Mouse (Mus musculus) thymus, postnatal 10 days (tissue): ENCODE results near the gene 2410015M20Rik.
"Not testable (repeated sequence)": the region's sequence is repeated elsewhere in the genome, so short reads cannot be mapped to it uniquely, and the experiment has no call there.

Experiments used
- DNase-seq, 2 experiments: peaks; one replicate each; pipeline ENCODE4 v3.0.0; 2021; ENCODE audit warnings: low spot score in 2 of 2

2410015M20Rik gene

DNA sequence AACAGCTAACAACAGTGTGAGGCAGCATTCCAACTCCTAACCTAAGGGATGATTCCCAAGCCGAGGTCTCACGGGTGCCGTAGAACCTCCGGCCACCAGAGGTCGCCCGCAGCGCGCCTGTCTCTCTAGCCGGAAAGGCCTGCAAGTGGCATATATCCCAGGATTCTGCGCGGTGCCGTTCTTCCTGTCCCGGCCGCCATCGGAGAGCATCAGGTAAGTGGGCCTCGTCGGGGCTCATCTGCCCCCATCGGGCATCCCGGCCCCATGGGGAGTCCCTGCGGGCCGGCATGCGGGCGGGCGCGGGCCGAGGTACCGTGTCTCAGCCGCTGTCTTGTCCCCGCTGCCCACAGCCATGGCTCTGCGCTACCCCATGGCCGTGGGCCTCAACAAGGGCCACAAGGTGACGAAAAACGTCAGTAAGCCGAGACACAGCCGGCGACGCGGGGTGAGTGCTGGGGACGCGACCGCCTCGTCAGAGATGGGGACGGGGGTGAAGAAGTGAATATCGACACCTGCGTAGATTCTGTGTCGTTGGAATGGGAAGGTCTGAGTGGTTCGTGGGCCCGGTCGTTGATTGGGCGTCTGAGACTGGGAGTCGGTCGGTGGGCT is 3.8 kb upstream of the 2410015M20Rik start, which contains the start of gene Rpl36:
TSS of gene Rpl36 (plus strand) at position 181 of the 609 bp plus-strand sequence.
- DNase-seq = peak; percentile 83 to 92

DNA sequence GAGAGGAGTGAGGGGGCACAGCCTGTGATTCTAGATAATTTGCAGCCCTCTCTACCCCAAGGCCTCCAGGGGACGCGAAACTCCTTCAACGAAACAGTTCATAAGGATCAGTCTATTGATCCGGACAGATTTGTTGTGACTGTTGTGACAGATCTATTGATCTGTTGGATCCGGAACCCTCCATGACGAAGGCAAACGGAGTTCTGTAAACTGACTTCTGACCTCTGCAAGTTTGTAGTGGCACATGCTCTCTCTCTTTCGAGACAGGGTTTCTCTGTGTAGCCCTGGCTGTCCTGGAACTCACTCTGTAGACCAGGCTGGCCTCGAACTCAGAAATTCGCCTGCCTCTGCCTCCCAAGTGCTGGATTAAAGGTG is 3.0 kb upstream of the 2410015M20Rik start:
- DNase-seq = not testable (repeated sequence)

DNA sequence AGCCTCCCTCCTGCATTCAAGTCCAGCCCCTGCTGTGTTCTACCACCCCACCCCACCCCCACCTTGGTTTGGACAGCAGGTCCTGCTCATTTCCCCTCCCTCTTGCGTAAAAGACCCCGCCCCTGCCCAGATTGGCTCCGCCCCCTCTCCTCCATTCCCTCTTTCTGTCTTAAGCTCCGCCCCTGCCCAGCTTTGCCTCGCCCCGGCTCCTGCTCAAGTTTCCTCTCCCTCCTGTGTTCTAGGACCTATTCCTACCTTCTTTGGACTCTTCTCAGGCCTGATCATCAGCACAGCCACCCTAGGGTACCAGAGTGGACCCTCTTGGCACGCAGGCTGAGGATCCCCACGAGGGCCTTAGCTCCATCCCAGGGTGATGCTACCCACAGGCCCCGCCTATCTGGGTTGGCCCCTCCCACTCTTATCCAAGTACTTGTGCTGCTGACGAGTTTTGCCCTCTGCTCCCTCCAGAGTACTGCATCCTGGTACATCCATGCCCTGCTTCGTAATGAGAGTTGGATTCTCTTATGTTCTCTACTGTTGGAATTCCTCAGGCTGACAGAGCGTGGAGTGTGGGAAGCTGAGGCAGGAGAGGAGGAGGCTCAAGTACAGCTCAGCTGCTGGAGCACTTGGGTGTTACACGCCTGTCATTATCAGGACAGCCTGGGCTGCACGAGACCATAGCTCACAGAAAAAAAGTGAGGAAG is 2.4 kb upstream of the 2410015M20Rik start:
- DNase-seq = peak in 1 of 2 experiments; percentile 21

GRCm38 (mm10) chr17:56611323-56611722 is 1.8 kb upstream of the 2410015M20Rik start:
- DNase-seq = no peak

DNA sequence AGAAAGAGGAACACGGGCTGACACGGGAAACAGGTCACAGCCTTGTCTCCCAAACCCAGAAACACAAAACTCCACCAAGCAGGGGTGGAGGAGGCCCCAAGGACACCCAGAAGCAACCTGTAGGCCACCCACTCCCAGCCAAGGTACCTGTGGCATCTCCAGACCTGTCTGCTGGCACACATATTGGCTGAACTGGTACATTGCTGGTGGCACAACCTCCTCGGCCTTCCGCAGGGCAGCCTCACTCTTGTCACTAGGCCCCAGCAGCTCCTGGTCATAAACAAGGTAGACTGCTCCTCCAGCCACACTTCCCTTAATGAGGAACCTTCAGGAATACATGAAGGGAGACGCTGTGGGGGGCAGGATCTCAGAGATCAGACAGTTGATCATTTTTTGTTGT is 872 bp downstream of the 2410015M20Rik start:
- no peak for DNase-seq

DNA sequence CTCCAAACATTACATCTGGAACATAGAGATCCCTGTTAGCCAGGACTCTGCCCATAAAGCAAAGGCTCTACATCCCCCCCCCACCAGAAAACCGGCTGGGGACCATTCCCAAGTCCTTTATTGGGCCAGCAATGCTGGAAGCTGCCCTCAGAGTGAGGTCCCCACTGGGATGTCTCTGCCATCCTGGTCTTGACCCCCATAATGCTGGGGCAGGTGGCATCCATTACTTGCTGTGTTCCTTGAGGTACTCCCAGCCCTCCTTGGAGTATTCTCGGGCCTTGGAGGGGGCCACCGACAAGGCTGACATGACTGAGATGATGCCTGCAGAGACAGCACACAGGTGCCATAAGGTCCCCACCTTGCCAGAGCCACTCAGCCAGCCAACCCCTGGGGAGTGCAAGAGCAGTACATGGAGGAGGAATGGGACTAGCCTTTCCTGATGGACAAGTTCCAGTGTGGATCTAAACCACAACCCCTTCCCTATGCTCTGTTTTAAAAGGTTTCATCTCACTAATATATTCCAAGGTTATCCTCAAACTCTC is 2.0 kb downstream of the 2410015M20Rik start:
- no peak for DNase-seq

- no peak for DNase-seq
Measured at GRCm38 (mm10) chr17:56605431-56605830, 4.1 kb downstream of the 2410015M20Rik start.

DNA sequence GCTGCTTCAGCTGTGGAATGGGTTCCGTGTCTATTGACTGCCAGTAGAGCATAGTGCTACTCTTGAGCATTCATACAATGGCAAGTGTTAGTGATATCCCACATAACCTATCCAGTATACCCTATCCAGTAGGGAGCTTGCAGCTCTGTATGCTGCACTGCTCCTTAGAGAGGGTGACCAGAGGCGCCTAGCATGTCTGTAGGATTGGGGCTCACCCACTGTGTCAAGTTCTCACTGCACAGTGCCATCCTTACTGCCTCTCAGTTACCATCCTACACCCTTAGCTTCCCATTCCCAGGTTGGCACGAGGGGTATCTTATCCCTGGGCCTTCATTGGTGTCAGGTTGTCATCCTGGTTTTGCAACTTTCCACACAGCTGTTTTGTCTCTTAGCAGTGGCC is 5.1 kb downstream of the 2410015M20Rik start:
- DNase-seq = no peak

DNA sequence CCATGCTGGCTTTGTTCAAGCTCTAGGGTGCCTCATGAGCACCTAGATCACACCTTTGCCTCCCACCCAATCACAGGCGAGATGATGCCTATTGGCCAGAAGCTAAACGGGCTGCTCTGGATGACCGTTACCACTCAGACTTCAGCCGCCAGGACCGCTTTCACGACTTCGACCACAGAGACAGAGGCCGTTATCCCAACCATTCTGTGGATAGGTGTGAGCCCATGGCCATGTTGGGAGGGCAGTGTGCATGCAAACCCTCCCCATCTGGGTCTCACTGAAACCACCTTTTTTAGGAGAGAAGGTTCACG is 5.5 kb downstream of the 2410015M20Rik start:
- no peak for DNase-seq

GRCm38 (mm10) chr17:56603186-56604069 is 6.1 kb downstream of the 2410015M20Rik start:
- no peak for DNase-seq

DNA sequence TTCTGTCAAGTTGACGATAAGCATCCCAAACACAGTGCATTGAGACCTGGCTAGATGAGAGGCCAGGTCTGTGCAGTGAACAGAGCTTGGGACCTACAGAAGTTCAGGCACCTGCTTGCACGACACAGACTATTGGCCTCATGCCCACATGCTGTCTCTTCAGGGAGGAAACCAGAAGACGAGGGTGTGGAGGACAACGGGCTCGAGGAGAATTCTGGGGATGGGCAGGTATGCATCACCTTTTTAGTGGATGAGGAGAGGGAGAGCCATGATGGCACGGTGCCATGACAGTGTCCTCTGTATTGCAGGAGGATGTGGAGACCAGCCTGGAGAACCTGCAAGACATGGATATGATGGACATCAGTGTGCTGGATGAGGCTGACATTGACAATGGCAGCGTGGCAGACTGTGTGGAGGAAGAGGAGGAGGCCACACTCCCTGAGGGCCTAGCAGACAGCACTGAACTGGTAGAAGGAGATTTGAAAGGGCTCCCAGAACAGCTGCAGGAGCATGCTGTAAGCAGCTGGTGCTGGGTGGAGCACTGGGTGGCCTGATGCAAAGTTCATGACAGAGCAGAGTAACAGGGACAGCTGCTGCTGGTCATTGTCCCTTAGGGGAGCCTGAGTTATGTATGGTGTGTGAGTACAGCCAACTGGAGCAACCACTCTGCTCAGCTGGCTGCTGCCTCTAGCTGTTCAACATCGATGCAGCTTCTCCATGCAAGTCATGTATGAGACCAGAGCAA is 15.9 kb downstream of the 2410015M20Rik start:
- no peak for DNase-seq

DNA sequence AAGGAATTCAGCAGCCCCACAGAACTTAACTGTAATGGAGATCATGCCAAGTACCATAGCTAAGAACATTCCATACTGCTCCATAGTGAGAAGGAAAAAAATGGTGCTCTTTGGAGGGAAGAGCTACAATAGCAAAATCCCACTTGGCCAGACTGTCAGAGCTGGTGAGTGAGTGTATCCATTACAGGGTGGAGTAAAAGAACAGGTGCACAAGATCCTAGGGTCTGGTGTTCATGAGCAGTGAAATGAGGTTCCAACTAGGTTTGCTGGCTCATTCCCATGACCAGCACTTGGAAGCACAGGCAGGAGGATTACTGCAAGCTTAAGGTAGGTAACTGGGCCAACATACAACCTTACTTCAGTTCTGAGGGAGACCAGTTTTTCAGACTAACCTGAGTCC is 17.0 kb downstream of the 2410015M20Rik start:
- DNase-seq = no peak

DNA sequence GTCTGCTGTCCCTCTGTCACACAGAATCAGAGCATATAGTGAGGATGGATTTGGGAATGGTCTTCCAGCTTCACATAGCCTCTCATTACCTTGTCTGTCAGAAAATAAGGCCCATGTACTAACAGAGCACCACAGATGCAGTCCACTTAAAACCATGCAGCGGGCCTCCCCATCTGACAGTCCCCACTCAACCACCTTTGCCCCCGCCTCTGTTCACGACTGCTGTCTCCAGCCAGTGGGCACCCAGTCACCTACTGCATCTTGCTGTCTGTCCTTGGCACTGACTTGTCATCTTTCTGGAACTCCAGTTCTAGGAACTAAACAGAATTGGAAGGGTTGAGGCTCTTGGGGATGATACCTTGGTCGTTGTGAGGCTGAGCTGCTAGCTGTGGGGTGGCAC is 20.6 kb downstream of the 2410015M20Rik start:
- no peak for DNase-seq

DNA sequence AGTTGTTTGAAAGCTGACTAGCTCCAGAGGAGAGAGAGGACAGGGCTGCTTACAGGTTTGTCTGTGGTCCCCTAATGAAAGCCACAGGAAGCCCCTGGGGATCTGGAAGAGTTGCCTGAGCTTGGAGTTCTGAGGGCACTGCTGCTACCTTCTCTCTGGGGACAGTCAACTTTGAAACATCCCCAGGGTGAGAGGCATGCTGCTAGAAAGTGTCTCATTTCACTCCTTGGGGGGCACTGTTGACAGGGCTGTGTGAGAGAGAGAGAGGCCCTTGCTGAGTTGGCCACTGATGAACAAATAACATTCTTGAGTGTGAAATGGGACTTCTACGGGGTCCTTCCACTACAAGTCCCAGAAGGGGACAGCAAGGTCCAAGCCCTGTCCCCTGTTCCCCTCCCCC is 21.8 kb downstream of the 2410015M20Rik start:
- no peak for DNase-seq

- DNase-seq = no peak
Measured at GRCm38 (mm10) chr17:56585171-56585821, 24.3 kb downstream of the 2410015M20Rik start.

DNA sequence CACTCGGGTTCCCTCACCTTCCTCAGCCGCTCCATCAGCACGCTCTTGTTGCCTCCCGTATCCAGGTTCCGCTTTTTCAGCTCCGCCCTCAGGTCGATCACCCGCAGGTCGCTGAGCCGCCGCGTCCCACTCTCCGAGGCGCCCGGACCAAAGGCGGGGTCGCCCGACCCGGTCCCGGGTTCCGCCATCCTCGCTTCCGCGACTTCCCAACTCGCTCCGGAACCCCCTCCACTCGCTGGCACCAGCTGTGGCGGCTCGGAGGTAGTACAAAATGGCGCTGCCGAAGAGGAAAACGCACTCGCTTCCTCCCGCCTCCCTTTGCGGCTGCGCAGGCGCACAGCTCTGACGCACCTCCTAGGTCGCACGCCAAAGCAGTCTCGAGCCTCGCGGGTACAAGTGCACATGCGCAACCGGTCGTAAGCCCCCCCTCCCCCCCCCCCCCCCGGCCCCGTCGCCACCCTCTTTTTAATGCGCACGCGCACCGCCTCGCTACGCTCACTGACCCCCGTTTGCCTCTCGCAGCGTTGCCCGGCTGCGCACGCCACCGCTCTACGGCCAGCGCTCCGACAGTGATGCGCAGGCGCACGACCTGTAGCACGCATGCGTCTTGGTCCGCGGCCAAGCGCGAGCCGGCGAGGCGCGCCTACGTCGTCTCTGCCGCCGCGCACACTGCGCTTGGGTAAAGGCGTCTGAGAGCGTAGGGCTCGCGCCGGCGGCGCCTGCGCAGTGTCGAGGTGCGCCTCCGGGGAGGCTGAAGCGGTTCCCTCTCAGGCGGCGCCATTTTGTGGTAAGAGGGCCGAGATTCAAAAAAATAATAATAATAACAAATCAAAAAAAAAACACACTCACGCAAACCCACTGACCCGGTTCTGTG is 25.1 kb downstream of the 2410015M20Rik start, which contains the start of the genes Safb2 and Safb:
TSS of gene Safb2 (minus strand) at position 329 of the 874 bp plus-strand sequence.
TSS of gene Safb (plus strand) at position 569 of the 874 bp plus-strand sequence.
- DNase-seq = peak; percentile 98

DNA sequence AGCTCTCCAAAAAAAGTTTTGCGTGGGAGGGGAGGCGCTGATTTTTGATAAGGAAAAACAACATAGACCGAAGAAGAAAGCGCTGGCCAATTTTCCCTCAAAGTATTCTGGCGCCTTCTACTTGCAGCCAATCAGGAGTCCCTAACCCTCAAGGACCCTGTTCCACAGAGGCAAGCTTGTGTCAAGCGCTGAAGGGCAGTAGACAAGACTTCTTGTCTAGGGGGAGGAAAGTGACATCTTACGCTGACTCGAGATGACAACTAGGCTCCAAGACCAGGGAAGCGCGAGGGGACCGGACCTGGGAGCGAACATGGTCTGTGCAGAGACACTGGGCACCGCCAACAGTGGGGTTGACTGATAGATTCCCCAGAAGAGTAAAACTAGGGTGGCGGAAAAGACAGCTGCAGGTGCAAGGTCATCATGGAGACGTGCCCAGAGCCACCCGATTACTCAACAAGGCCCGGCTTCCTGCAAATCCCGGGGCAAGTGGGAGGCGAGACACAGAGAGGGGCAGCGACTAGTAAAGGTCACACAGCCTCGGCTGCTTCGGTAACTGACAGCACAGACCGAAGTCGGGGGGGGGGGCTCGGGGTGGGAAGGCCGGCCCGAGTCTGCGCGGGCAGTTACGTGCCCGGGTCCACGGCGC is 25.8 kb downstream of the 2410015M20Rik start:
- DNase-seq = peak; percentile 40 to 41

DNA sequence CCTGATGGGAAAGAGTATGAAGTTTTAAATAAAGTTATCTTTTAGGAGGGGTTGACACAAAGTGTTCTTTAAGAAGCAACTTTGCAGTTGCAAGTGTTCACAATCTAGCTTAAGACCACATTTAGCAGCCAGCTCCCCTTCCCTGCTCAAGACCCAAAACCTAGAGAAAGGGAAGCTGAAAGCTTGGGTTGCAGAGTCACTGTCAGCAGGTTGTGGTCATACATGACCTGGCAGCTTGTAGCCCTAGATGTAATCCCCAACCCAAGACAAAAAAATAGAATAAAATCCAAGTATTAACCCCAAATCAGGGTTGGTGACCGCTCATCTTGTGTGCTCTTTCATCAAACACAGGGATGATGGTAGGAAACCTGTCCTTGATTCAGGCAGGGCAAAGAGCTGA is 26.5 kb downstream of the 2410015M20Rik start:
- DNase-seq = no peak

DNA sequence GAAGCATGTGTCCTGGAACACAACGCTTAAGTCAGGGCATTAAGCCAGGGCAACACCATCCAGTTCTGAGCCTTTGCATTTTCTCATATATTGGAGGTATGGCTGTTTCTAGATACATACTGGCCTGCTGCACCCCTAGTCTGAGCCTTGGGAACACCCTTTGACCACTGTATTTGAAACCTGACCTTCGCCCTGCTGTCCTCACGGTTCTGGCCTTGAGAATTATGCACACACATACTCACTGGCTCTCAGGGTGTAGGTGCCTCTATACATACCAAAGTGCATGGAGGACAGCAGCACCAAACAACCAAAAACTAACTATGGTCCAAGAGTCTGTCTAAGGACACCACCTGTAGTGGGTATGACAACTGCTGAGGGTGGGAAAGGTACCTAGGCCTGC is 36.6 kb downstream of the 2410015M20Rik start:
- no peak for DNase-seq
